Mouse (Mus musculus) embryonic facial prominence, embryonic 12.5 days (tissue): ENCODE measurements around the gene Rccd1. TPM values are rescaled to one million over a fixed set of nuclear protein-coding genes. Genes with fewer than 3 reads are reported as not detected.
A peak's percentile ranks its signal among the peaks of the same experiment; 100 is the strongest.

Experiments used
- ATAC-seq: fragments of 200-750 bp; cut with Nextera tagmentation; 2 replicates; pipeline ENCODE4 v1.8.0; 2017; ENCODE audit not compliant: insufficient number of reproducible peaks, insufficient read depth, low FRiP score, low TSS enrichment
- H3K27ac ChIP-seq: fragments of 300-500 bp; sonication (generic); 2 replicates; pipeline ENCODE4 v1.5.1; 2016; ENCODE audit warnings: mild to moderate bottlenecking
- H3K27me3 ChIP-seq: fragments of 300-500 bp; sonication (generic); 2 replicates; pipeline ENCODE4 v1.6.1; 2016; ENCODE audit warnings: mild to moderate bottlenecking, moderate library complexity
- H3K36me3 ChIP-seq: fragments of 300-500 bp; sonication (generic); 2 replicates; pipeline ENCODE4 v1.6.1; 2016; ENCODE audit warnings: mild to moderate bottlenecking
- H3K4me1 ChIP-seq: fragments of 300-500 bp; sonication (generic); 2 replicates; pipeline ENCODE4 v1.6.1; 2016
- H3K4me2 ChIP-seq: fragments of 300-500 bp; sonication (generic); replicated peaks from 2 replicates; pipeline ENCODE4 v1.6.1; 2016; ENCODE audit warnings: mild to moderate bottlenecking, moderate library complexity
- H3K4me3 ChIP-seq: fragments of 300-500 bp; sonication (generic); 2 replicates; pipeline ENCODE4 v1.5.1; 2016; ENCODE audit warnings: mild to moderate bottlenecking
- H3K9ac ChIP-seq: fragments of 300-500 bp; sonication (generic); 2 replicates; pipeline ENCODE4 v1.6.1; 2016; ENCODE audit warnings: mild to moderate bottlenecking, moderate library complexity
- H3K9me3 ChIP-seq: fragments of 300-500 bp; sonication (generic); 2 replicates; pipeline ENCODE4 v1.6.1; 2016; ENCODE audit warnings: mild to moderate bottlenecking, moderate library complexity
- WGBS: fragments of 180-500 bp; shearing (Covaris S2); methylation state at CpG from one replicate; pipeline ENCODE4 v1.1.7; 2016; 5-methylcytosine and 5-hydroxymethylcytosine counted together
- polyA plus RNA-seq: library from polyadenylated mRNA; unstranded; fragments of >200 nt; fragmentation: Nextera tagmentation; extraction: Ambion mirVana; gene quantifications from 2 replicates; pipeline ENCODE4 v1.2.1, GENCODE M21; 2016

Rccd1 gene
- polyA plus RNA-seq, 1 experiment from 2014 or later = 14.3 TPM

- ATAC-seq = no peak
- Histone ChIP-seq H3K27ac (no peak overlapping the region), H3K4me2 (no peak overlapping the region), H3K36me3 (peaks cover 58% of the 10 kb centered on the region), H3K4me3 (no peak overlapping the region), H3K9me3 (no peaks in the 10 kb centered on the region), H3K27me3 (no peaks in the 10 kb centered on the region), H3K4me1 (peaks cover 15% of the 10 kb centered on the region), H3K9ac (no peak overlapping the region)
- 97% methylated on average over 7 of the region's 7 CpGs for WGBS
Measured at GRCm38 (mm10) chr7:80367232-80367631, 43.0 kb upstream of the Rccd1 start.

GRCm38 (mm10) chr7:80365759-80366158 is 41.5 kb upstream of the Rccd1 start:
- Histone ChIP-seq H3K4me2 (no peak overlapping the region), H3K36me3 (peaks cover 71% of the 10 kb centered on the region), H3K27ac (no peak overlapping the region), H3K4me1 (peaks cover 15% of the 10 kb centered on the region), H3K4me3 (no peak overlapping the region), H3K9ac (no peak overlapping the region), H3K27me3 (no peaks in the 10 kb centered on the region), H3K9me3 (no peaks in the 10 kb centered on the region)
- 84% methylated on average over 2 of the region's 2 CpGs for WGBS
- no peak for ATAC-seq

GRCm38 (mm10) chr7:80360435-80360834 is 36.2 kb upstream of the Rccd1 start:
- H3K9me3 ChIP-seq = no peaks in the 10 kb centered on the region
- H3K27ac ChIP-seq = no peak overlapping the region
- H3K27me3 ChIP-seq = no peaks in the 10 kb centered on the region
- ATAC-seq = no peak
- H3K4me1 ChIP-seq = no peaks in the 10 kb centered on the region
- no peak overlapping the region for H3K4me2 ChIP-seq
- no peak overlapping the region for H3K4me3 ChIP-seq
- WGBS = 63% methylated on average over 3 of the region's 3 CpGs
- no peak overlapping the region for H3K9ac ChIP-seq
- peaks cover 87% of the 10 kb centered on the region for H3K36me3 ChIP-seq

GRCm38 (mm10) chr7:80358039-80358438 is 33.8 kb upstream of the Rccd1 start:
- Histone ChIP-seq H3K4me1 (no peaks in the 10 kb centered on the region), H3K9me3 (no peaks in the 10 kb centered on the region), H3K27me3 (no peaks in the 10 kb centered on the region), H3K27ac (no peak overlapping the region), H3K9ac (no peak overlapping the region), H3K36me3 (peaks cover 84% of the 10 kb centered on the region), H3K4me2 (no peak overlapping the region), H3K4me3 (no peak overlapping the region)
- 71% methylated on average over 4 of the region's 4 CpGs for WGBS
- 0 out of 2 replicates have a peak, but pooled peaks have one; percentile 42 for ATAC-seq

- ATAC-seq = 0 out of 2 replicates have a peak, but pooled peaks have one; percentile 18
- H3K4me3 ChIP-seq = no peak overlapping the region
- no peaks in the 10 kb centered on the region for H3K27me3 ChIP-seq
- H3K4me1 ChIP-seq = no peaks in the 10 kb centered on the region
- H3K4me2 ChIP-seq = no peak overlapping the region
- H3K9me3 ChIP-seq = no peaks in the 10 kb centered on the region
- H3K36me3 ChIP-seq = peaks cover 84% of the 10 kb centered on the region
- 0 out of 2 replicates have a peak overlapping the region, but pooled peaks have one; percentile 30 for H3K27ac ChIP-seq
- H3K9ac ChIP-seq = no peak overlapping the region
- 19% methylated on average over 8 of the region's 8 CpGs for WGBS
Measured at GRCm38 (mm10) chr7:80357156-80357555, 32.9 kb upstream of the Rccd1 start.

- no peak overlapping the region for H3K4me2 ChIP-seq
- ATAC-seq = no peak
- no peaks in the 10 kb centered on the region for H3K4me1 ChIP-seq
- H3K9me3 ChIP-seq = no peaks in the 10 kb centered on the region
- H3K27ac ChIP-seq = no peak overlapping the region
- H3K4me3 ChIP-seq = no peak overlapping the region
- H3K9ac ChIP-seq = no peak overlapping the region
- no peaks in the 10 kb centered on the region for H3K27me3 ChIP-seq
- 75% methylated on average over 13 of the region's 13 CpGs for WGBS
- H3K36me3 ChIP-seq = peaks cover 84% of the 10 kb centered on the region
Measured at GRCm38 (mm10) chr7:80356351-80356750, 32.1 kb upstream of the Rccd1 start.

GRCm38 (mm10) chr7:80352920-80353319 is 28.7 kb upstream of the Rccd1 start:
- 90% methylated on average over 8 of the region's 8 CpGs for WGBS
- no peak overlapping the region for H3K4me3 ChIP-seq
- H3K4me1 ChIP-seq = no peaks in the 10 kb centered on the region
- peaks cover 66% of the 10 kb centered on the region for H3K36me3 ChIP-seq
- no peak overlapping the region for H3K27ac ChIP-seq
- H3K4me2 ChIP-seq = no peak overlapping the region
- no peak for ATAC-seq
- H3K27me3 ChIP-seq = no peaks in the 10 kb centered on the region
- no peak overlapping the region for H3K9ac ChIP-seq
- no peaks in the 10 kb centered on the region for H3K9me3 ChIP-seq

- no peaks in the 10 kb centered on the region for H3K27me3 ChIP-seq
- no peaks in the 10 kb centered on the region for H3K9me3 ChIP-seq
- no peak overlapping the region for H3K27ac ChIP-seq
- no peak overlapping the region for H3K4me3 ChIP-seq
- whole genome bisulfite sequencing = 79% methylated on average over 2 of the region's 2 CpGs
- no peaks in the 10 kb centered on the region for H3K4me1 ChIP-seq
- no peak overlapping the region for H3K9ac ChIP-seq
- H3K4me2 ChIP-seq = no peak overlapping the region
- H3K36me3 ChIP-seq = peaks cover 51% of the 10 kb centered on the region
- ATAC-seq = no peak
Measured at GRCm38 (mm10) chr7:80350808-80351207, 26.6 kb upstream of the Rccd1 start.

- ATAC-seq = no peak
- Histone ChIP-seq H3K4me1 (peaks cover 6% of the 10 kb centered on the region), H3K36me3 (peaks cover 32% of the 10 kb centered on the region), H3K4me3 (no peak overlapping the region), H3K4me2 (no peak overlapping the region), H3K9me3 (no peaks in the 10 kb centered on the region), H3K27me3 (no peaks in the 10 kb centered on the region), H3K27ac (0 out of 2 replicates have a peak overlapping the region, but pooled peaks have one; percentile 1), H3K9ac (no peak overlapping the region)
- 59% methylated on average over 13 of the region's 13 CpGs for WGBS
Measured at GRCm38 (mm10) chr7:80347670-80348586, 23.7 kb upstream of the Rccd1 start.

GRCm38 (mm10) chr7:80346830-80347229 is 22.6 kb upstream of the Rccd1 start:
- H3K27me3 ChIP-seq = no peaks in the 10 kb centered on the region
- WGBS = 87% methylated on average over 5 of the region's 5 CpGs

GRCm38 (mm10) chr7:80346173-80346572 is 21.9 kb upstream of the Rccd1 start:
- no peaks in the 10 kb centered on the region for H3K27me3 ChIP-seq

More at GRCm38 (mm10) chr7:80346830-80347229, 22.6 kb upstream of the Rccd1 start:
- Histone ChIP-seq H3K4me2 (no peak overlapping the region), H3K36me3 (peaks cover 22% of the 10 kb centered on the region), H3K4me3 (no peak overlapping the region), H3K9ac (no peak overlapping the region), H3K4me1 (peaks cover 6% of the 10 kb centered on the region), H3K9me3 (no peaks in the 10 kb centered on the region), H3K27ac (no peak overlapping the region)
- ATAC-seq = no peak

More at GRCm38 (mm10) chr7:80346173-80346572, 21.9 kb upstream of the Rccd1 start:
- Histone ChIP-seq H3K4me3 (no peak overlapping the region), H3K4me1 (peaks cover 8% of the 10 kb centered on the region), H3K9ac (no peak overlapping the region), H3K36me3 (peaks cover 17% of the 10 kb centered on the region), H3K9me3 (no peaks in the 10 kb centered on the region), H3K4me2 (no peak overlapping the region), H3K27ac (no peak overlapping the region)
- 96% methylated on average over 9 of the region's 9 CpGs for WGBS
- ATAC-seq = no peak
